Mouse (Mus musculus) ES-CJ7 (cell line): ENCODE measurements around the gene Phc2.

ENCODE experiments used
- DNase-seq: peaks from one replicate; pipeline ENCODE4 v3.0.0; 2011; ENCODE audit warnings: low read depth, low spot score

Gene Phc2

DNA sequence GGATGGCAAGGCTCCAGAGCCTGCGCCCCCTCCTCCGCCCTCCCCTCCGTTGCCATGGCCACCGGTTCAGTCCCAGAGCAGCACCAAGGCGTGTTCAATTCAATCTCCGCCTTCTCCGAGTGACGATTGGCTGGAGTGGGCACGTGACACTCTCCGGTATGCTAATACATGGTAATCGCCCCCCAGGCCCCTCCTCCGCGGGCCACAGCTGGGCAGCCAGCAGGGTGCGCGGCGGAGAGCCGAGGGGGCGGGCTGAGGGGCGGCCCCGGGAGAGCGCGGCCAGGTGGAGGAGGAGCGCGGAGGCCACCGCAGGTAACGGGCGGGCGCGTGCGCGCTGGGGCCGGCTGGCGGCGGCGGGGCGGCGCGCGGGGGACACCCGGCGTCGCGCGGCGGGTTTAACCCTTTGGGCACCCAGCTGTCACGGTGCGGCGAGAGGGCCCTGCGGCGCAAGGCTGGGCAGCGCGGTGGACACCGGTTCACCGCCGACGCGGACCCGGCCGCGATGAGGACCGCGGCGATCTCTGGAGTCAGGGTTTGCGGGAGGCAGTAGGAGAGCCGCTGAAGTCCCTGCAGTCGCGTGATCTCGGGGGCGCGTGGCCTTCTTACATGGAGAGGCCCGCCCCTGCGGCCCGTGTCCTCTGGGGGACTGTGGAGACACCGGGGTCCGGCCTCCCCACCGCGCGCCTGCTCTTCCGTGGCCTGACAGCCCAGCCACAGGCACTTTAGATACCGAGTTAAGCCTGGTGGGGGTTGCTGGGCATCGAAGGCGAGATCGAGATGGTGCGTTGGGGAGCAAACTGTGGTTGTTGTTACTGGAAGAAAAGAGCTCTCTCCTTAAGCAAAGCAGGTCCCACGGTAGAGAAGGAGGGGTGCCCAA is at the start of gene Phc2:
Phc2 (plus strand) TSS at position 198 of the 877 bp plus-strand sequence.
- DNase-seq = peak; percentile 96

DNA sequence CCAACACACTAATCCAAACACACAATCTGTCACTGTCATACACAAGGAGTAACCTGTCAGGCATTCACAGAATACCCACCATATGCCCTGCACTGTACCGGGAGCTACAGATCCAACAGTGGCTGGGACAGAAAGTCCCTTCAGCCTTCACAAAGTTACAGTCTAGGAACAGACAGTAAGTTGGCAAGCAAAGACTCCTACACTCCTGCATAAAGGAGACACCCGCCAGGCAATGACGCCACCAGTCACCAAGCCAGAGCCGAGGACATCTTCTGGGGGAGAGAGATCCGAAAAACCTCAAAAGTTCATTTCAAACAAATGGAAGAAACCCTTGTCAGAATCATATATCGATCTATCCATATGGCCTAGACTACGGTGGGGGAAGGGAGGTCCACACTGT is 47.9 kb upstream of the Phc2 start:
- DNase-seq = no peak

GRCm38 (mm10) chr4:128607661-128608060 is 46.8 kb upstream of the Phc2 start:
- DNase-seq = no peak

DNA sequence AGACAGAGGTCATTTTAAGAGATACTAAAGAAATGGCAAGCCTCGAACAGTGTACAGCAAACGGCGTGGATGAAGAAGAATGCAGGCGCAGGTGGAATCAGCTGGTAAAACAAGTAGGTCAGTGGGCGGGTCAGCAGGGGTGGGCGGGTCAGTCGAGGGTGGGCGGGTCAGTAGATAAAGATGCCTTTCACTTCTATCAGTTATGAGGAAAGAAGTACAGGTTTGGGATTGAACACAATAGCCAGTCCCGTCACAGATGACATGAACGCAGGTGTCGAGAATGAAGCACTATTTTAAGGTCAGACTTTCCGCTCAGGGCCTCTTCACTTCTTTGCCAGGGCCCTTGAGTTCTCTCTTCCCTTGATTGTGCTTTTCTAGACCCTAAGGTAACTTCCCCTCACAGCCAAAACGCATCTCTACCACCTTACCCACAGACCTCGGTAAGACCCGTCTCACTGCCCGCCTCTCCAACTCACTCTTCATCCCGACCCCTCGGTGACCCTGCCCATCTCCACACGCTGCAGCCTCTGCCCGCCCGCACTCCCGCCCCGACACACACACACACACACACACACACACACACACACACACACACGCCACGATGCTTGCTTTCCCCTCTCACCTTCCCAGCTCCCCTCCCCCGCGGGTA is 45.1 kb upstream of the Phc2 start:
- DNase-seq = no peak

DNA sequence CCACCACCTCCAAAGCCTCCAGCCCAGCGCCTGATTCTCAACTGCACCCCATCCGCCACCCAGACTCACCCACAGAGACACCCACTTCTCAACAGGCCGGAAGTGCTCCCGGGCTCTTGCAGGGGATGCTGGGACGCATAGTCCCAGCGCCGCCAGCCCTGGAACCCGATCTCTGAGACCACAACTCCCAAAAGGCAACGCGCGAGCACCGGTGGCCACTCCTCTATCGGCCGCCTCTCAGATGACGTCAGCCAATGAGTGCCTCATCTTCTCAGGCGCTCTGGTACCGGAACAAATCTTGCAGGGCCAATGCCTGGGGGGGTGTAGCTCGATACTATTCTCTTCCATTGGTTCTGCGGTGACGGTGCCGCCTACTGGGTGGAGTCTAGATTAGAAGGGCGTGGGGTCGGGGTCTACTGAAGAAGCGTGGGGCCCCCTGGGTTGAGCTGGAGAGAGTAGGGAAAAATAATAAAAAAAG is 44.5 kb upstream of the Phc2 start, which contains the start of gene Zscan20:
Zscan20 (minus strand) TSS at position 174 of the 478 bp plus-strand sequence.
- peak; percentile 99 for DNase-seq

DNA sequence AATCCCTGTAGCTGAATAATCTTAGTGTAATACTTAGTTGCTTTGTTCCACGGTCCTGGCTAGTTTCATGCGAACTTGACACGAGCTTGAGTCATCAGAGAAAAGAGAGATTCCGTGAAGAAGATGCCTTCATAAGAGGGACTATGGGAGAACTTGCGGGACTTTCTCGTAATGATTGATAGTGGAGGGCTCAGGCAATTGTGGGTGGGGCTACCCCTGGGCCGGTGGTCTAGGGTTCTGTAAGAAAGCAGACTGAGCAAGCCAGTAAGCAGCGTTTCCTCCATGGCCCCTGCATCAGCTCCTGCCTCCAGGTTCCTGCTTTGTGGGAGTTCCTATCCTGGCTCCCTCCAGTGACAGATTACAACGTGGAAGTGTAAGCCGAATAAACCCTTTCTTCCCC is 43.8 kb upstream of the Phc2 start:
- DNase-seq = no peak

GRCm38 (mm10) chr4:128611726-128612125 is 42.8 kb upstream of the Phc2 start:
- peak; percentile 60 for DNase-seq

GRCm38 (mm10) chr4:128613326-128613725 is 41.2 kb upstream of the Phc2 start:
- peak; percentile 70 for DNase-seq

- DNase-seq = no peak
Observed at GRCm38 (mm10) chr4:128615761-128616160, 38.7 kb upstream of the Phc2 start.

- DNase-seq = no peak
Observed at GRCm38 (mm10) chr4:128617363-128618120, 37.0 kb upstream of the Phc2 start.

- no peak for DNase-seq
Observed at GRCm38 (mm10) chr4:128618246-128618911, 36.1 kb upstream of the Phc2 start, which contains the start of gene Tlr12. Gene Tlr12 (minus strand): TSS chr4:128618619.

DNA sequence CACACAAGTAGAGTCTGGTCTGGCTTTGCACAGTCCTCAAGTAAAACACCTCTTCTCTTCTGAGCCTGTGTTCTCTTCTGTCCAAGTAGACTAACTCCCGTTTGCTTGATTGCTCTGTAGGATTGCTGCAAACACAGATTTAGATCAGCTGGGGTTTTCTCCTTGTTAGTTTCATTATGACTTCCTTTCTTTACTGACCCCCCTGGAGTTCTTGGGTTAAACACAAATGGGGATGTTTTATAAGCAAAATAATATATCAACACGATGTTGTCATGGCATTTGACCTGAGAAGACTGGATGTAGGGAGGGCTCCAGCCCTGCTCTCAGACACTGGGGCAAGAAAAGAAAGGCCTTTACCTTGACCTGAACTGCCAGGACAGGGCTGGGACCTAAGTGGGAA is 35.5 kb upstream of the Phc2 start:
- DNase-seq = no peak

DNA sequence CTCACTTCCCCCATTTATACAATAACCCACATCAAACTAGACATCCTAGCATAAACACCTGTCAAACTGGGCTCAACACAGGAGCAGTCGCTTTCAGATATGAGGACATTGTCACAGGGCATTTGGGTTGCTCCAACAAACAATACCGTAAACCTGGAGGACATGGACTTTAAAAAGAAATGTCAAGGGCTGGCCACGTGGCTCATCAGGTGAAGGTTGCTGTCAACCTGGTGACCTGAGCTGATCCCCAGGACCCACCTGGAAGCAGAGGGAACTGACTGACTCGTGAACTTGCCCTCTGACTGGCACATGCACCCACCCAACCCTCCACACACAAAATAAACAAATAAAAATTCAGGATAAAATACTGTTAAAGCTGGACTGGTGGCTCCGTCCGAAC is 33.9 kb upstream of the Phc2 start:
- no peak for DNase-seq

DNA sequence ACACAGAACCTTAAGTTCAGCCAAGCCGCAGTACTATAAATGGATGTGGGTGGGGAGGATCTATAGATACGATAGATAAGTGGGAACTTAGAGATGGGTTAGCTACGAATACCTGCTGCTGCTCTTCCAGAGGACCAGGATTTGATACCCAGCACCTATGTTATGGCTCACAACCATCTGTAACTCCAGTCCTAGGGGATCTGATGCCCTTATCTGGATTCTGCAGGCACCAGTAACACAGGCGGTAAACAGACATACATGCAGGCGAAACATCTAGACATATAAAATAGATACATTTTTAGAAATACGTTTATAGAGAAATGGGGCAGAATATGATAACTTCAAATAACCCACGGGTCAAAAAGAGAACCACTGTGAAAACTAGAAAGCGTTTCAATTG is 33.4 kb upstream of the Phc2 start:
- no peak for DNase-seq

- DNase-seq = no peak
Observed at GRCm38 (mm10) chr4:128635451-128635850, 19.1 kb upstream of the Phc2 start.

- peak; percentile 63 for DNase-seq
Observed at GRCm38 (mm10) chr4:128635894-128636585, 18.5 kb upstream of the Phc2 start.

DNA sequence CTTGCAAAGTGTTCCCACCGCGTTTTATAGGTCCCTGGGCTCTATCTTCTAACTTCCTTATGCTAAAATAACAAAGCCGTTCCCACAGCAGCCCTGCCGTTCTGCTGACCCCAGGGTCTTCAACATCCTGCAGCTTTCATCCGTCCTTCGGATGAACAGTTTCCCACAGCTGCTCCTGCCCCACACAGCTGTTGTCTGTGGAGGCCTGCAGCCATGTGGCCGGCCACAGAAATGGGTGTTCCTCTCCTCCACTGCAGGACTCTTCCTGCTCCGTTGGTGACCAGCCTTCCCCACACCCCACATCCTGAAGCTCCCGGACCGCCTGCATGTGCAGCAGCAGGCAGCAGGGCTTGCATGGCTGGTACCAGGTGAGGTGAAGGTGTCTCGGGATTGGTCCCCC is 17.3 kb upstream of the Phc2 start:
- no peak for DNase-seq

- no peak for DNase-seq
Observed at GRCm38 (mm10) chr4:128638265-128638923, 16.1 kb upstream of the Phc2 start.

DNA sequence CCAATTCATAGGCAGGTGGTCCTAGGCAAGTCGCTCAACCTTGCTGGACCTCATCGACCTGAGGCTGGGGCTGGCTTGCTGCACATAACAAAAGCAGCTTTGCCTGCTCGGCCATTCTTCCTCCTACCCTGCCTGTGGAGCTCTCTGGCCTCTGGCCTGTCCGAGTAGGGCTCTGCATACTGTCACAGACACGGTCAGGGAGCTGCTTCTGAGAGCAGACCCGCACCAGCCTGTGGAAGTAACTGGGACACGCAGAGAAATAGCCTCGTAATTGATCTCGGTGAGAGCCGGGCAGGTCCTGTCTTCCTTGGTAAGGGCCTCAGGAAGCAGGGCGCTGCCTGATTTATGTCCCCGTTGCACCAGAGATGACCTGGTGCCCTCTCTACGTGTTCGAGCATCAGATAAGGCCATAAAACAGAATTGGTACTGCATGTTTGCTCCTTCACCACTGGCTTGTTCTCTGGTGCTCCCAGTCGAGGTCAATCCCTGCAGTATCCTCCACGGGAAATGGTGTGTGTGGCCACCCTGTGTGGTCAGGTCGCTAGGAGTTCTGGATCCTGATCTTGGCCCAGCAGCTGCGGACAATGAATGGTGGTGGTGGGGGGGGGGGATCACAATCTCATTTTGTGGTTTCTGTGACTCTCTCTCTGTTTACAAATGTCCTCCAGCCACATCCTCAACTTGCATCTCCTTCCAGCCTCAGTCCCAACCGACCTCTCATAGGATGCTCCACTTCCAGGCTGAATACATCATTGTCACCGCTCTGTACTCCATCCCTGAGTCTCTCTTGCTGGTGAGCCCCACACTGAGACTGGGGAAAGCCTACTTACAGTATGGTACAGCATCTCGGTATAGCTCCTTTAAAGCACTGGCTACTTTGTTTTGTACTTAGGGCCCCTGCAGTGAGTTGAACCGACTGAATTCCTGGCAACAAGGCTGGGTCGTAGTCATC is 12.5 kb upstream of the Phc2 start:
- no peak for DNase-seq
